Mouse (Mus musculus) kidney, postnatal 14 days (tissue): Measurements from ENCODE around the gene Il31ra.
"Not testable (repeated sequence)": the region's sequence is repeated elsewhere in the genome, so short reads cannot be mapped to it uniquely, and the experiment has no call there.

Experiments
- DNase-seq: peaks from one replicate; pipeline ENCODE4 v3.0.0; 2022; ENCODE audit warnings: mixed read lengths

Gene Il31ra

DNA sequence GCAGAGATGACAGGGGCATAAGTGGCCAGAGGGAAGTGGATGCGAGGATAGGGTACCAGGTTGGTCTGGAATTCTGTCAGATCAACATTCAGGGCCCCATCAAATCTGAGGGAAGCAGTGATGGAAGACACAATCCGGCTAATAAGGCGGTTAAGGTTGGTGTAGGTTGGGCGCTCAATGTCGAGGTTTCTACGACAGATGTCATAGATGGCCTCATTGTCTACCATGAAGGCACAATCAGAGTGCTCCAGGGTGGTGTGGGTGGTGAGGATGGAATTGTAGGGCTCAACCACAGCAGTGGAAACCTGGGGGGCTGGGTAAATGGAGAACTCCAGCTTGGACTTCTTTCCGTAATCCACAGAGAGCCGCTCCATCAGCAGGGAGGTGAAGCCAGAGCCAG is at the start of gene Il31ra:
Gene Il31ra, minus strand, starts transcription at position 101 of the 400 bp plus-strand sequence.
- DNase-seq = not testable (repeated sequence)

DNA sequence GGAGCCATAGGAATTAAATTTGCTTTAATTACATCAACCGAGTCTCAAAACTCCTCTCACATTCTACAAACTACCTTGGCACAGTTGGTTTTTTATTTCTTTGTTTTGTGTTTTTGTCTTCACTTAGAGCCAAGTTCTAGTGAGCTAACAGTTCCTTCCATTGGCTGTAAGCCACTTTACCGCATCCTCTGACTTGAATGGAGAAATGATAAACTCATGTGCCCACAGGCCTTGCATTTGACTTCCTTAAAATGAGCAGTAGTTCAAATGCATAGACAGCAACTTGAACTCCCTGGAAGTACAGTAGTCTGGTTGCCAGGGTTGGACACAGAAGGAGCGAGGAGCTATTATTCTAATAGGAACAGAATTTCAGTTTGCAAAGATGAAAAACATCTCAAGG is 48.7 kb upstream of the Il31ra start:
- no peak for DNase-seq

DNA sequence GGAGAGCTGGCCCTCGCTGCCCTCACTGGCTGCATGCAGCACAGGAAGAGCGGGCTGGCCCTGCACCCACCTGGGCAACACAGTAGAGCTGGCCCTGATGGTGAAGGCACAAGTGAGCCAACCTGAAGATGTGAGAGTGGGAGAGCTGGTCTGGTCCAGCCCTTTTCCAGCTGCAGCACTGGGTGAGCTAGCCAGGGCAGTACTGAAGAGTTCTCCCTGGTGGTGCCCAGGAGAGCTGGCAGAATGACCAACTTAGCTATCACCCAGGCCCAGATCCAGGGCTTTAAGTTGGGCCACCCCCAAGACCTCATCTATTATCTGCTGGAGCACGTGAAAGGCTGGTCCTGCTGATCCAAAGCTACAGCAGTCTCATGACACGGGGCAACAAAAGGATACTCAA is 45.0 kb upstream of the Il31ra start:
- DNase-seq = no peak

DNA sequence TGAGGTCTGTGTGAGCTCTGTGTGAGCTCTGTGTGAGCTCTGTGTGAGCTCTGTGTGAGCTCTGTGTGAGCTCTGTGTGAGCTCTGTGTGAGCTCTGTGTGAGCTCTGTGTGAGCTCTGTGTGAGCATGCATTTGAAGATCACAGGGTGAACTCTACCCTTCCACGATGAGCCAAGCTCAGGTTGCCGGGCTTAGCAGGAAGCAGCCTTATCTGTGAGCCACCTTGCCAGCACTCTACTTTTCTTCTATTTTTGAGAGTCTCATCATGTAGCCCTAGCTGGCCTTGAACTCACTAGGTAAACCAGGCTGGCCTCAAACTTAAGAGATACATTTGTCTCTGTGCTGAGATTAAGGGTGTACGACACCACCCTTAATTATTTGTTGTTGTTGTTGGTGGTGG is 42.3 kb upstream of the Il31ra start:
- DNase-seq = no peak

DNA sequence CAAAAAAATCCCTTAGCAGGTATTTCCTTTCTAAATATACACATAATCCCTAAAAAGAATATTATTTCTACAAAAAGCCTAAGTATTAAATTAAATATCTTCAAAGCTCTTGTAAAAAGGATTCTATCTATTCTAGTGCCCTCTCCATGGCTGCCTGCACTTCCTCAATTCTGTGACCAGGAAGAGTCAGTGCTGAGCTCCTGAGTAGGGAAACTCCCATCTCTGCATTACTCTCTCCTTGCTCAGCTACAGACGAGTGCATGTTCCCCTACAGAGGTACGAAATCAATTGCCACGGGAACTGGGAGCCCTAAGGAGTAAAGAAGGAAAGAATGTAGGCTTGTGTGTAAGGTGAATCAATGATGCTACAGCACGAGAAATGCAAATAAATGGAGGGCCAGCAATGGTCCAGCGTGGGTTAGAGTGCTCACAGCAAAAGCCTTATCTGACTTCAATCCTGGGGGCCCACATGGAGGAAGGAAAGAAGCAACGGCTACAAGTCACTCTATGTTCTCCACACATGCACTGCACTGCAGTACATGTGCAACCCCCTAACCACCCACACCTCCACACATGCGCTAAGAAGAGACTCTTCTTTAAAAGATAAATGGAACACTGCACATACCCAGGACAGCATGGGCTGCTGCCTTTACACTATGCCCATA is 41.1 kb upstream of the Il31ra start:
- no peak for DNase-seq

DNA sequence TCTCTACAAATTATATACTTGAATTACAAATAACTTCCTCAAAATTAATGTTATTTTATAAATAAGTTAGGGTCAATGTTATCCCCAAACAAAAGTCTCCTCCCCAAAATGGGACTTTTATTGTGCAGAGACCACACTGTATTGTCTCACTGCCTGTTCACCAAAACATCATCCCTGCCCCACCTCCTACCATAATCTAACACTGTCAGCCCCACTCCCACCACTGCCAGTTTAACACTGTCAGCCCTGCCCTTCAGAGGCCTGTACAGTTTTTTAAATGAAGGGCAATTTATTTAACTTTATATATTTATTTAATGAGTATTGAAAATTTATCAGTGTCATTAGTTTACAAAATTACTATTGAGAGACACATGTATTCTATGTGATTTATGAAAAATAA is 31.4 kb upstream of the Il31ra start:
- no peak for DNase-seq

DNA sequence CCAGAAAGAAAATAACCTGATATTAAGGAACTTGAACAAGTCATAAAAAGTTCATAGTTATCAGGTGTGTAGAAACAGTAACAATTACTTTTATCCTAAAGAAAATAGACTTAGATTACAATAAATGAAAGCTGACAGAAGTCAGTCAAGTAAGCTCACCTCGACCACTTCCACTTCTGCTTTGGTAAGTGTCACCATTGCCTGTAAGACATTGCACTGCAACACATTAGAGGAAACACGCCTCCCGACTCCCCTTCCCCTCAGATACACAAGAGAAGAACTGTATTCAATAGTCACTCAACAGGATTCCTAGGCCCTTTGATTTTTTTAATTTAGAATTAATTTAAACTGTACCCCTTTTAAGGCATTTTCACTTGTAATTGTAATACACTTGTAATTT is 30.5 kb upstream of the Il31ra start:
- DNase-seq = no peak

DNA sequence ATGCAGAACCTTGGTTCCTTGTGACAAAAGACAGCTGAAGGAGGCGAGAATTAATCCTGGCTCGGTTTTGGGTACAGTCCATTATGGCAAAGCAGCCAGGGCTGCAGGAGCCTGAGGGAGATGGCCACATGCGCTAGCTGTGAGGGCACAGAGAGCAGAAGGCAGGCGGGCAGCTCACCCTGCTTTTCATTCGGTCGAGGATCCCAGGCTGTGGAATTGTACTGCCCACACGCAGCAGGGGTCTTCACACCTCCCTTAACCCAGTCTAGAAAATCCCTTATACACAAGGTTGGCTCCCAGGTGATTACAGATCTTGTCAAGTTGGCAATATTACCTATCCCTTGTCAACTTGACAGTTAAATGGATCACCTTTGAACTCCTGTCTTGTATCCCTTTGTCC is 29.5 kb upstream of the Il31ra start:
- DNase-seq = no peak

DNA sequence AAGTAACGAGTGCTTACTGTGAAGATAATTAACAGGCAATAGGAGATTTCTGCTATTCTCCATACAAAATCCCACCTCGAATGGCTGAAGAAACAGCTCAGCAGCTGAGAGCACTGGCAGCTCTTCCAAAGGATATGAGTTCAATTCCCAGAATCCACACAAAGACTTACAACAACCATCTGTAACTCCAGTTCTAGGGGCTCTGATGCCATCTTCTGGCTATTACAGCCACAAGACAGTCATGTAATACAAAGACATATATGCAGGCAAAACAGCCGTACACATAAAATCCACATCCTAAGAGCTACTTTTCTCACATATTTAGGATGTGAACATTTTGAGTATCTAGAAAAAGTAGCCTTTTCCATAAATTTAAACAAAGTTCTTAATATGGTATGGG is 27.4 kb upstream of the Il31ra start:
- no peak for DNase-seq

DNA sequence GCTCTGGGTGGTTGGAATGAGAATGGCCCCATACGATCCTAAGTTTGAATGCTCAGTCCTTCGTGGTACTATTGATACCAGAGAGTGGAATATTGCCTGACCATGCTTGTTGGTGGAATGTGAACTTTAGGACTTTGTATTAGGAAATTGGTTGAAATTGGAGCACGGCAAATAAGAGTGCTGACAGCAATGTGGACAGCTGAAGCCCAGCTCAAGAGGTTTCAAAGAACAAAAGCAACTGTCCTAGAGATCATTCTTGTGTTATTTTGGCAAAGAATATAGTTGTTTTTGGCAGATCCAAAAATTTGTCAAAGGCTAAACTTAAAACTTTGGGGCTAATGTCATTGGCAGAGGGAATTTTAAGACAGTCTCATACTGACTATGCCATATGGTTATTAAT is 14.4 kb upstream of the Il31ra start:
- no peak for DNase-seq

DNA sequence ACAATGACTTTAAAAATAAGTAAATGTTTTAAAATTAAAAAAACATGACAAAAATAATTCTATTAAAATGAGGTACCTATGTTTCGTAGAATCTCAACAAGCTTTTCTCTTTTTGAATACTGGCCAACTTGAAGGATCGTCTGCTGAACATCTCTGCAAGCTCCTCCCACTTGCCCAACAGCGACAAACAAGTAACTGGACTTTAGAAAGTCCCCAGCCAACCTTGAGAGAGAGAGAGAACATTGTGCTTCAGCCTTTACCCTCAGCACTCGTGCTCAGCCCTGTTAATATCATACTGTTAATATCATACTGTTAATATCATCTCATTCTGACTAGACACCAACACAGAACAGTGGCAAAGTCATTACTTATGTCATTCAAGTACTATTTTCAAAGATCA is 10.3 kb upstream of the Il31ra start:
- no peak for DNase-seq

DNA sequence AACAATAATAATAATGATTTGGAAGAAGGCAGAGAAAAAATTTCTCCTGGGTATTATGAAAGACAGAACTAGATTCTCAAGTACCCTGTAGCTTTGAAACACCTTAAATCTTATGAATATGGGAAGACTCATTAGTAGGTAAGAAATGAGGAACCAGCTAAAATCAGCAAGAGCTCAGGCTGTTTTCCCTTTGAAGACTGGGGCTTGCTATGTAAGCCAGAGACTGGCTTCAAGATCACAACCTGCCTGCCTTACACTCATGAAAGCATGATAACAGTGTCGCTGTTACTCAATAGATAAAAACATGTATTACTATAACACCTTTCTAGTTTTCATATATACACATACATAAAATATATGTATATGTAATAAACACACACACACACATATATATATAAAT is 9.7 kb upstream of the Il31ra start:
- DNase-seq = no peak

DNA sequence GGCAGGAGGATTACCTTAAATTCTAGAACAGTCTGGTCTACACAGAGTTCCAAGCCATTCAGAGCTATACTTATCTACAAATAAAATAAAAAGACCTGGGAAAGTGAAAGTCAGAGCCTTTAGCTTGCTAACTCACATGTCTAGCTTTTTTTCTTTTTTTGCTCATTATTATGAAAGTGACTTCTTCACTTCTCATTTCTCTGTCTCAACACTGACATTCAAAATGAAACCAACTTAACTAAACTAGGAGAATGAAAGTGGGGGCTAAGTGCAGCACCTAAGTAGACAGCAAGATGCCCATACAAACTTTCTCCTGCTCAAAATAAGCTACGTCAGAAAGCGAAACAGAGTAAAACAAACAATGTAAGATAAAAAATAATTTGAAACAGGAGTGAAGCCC is 8.4 kb upstream of the Il31ra start:
- no peak for DNase-seq

DNA sequence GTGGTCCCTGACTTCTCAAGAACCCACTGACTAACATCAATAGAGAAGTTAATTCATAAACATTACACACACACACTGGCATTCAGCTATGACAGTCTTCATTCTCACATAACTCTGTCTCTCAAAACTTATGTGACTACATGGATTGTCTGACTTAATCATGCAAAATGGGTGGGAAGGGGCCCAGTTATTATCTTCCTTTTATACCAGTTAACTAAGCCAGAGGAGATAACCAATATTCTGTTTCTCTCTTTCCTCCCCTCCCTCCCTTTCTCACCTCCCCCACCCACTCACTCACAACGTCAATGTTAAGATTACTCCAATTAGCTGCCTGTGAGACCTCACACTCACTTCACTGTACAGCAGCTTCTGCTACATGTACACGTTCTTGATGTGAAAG is 3.9 kb downstream of the Il31ra start:
- DNase-seq = no peak

DNA sequence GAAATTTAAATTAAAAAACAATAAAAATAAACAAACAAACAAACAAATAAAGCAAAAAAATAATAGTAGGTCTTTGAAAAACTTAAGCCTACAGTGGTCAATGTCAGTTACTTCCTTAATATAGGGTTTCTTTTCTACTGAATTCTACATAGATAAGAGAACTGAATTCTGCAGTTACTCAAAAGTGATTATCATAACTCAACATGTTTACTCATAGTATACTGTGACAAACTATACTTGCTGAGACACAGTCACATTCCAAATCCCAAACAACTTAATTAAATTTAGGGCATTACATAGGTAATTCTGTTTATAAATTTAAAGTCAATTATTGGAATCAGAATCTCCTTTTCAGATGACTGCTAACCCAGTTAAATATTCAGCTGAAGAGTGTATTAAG is 4.5 kb downstream of the Il31ra start:
- no peak for DNase-seq

DNA sequence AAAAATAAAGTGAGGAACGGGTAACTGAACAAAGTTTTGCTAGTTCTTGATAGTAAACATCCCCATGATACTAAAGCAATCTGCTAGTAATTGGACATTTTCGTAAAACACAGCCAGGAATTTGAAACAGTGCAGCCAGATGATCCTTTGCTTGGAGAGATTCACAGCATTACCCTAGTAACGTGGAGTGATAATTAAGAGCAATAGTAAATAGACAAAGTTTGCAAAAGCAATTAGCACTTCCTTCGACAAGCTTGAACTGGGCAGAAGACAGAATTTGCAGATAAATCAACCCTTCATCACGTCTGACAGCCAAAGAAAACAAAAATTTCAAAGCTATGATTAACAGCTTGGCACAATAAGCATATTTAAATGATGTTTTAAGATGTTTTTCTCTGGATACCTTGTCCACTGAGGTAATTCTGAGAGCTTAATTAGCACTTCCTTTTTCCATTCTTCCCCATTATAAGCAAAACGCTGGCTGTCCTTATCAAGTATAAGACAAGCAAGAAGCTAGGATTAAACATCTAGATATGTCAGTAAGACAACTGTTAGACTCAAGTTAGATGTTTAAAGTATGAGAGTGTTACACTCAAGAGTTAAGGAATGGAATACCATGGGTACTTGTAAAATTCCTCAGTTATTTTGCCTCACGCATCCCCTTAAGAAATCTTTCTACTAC is 9.5 kb downstream of the Il31ra start:
- DNase-seq = no peak

DNA sequence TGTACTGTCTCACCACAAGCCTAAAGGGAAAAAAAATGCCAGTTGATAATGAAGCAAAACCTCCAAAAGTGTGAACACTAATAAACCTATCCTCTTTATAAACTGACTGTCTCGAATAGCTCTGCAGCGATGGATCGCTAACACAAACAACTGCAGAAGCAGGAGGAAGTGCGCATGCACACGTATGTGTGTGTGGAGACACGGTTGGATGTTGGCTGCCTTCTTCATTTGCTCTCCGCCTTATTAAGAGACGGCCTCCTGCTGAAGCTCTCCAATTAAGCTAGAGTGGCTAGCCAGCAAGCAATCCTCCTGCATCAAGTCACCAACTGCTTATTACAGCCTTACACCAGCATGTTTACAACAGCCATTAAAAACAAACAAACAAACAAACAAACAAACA is 11.9 kb downstream of the Il31ra start:
- DNase-seq = no peak

DNA sequence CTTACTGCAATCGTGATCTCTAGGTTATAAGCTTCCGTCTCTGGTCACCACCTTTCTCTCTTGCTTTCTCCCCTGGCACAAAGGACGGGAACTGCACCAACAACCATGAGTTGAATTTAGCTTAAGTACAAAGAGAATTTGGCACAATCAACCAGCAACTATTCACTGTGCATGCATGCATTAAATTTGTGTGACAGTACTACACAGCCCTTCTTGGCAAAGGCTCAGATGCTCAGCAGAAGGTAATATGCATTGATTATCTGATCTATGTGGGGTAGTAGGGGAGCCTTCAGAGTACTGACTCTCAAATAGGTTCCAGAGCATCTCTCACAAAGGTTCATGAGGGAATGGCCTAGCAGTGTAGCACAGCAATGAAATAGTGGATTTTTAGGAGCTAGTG is 12.4 kb downstream of the Il31ra start:
- DNase-seq = no peak

DNA sequence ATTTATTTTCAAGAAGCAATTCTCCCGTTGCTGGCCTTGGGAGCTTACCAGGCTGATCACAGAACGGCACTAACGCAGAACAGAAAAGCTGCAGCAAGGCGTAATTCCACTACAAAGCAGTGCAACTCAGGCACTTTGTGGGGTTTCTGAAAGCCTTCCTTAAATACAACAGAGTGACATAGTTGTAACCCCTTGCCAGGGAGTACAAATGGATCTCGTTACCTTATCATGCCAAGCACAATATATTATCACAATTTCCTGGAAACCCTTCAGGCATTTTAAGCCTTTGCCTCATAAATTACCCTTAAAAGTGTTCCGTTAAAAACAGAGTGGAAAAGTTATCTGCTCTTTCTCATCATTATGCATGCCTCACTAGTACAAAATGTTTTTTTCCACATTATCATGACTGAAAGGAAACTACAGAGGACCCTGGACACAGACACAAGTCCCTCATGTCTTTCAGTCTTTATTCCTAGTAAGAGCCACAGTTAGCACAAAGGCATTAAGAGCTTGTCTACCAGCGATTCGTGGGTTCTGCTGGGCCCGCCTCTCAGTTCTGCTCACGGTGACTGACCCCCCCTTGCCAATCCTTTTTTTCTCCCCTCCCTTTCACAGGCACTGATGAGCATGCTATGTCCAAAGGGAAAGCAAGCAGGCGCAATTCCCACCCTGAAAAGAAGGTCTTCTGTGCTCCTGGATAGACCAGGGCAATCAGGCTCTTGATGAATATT is 13.4 kb downstream of the Il31ra start:
- peak; percentile 19 for DNase-seq

DNA sequence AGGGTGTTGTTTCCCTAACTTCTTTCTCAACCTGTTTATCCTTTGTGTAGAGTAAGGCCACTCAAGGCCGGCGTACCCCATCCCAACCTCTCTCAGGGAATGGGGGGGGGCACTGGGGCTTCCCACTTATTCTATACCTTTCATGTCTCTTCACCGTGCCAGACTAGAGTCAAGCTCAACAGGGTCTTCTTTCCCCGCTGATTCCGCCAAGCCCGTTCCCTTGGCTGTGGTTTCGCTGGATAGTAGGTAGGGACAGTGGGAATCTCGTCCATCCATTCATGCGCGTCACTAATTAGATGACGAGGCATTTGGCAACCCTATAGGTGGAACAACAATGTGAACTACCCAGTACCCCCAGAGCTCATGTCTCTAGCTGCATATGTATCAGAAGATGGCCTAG is 16.1 kb downstream of the Il31ra start:
- peak; percentile 100 for DNase-seq

DNA sequence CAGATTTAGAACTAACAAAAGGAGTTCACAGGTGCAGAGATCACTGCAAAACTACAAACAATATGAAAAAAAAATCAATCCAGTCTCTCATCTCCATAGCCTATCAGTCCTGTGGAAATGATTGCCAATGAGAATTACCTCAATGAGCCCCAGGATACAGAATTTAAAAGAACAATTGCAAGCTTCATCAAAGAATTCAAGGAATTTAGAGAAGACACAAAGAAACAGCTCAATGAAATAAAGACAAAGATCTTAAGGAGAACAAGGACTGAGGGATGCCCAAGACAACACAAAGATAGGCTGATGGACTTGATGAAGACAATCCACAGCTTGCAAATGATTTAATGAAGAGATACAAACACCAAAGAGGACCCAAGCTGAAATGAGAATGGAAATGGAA is 20.4 kb downstream of the Il31ra start:
- DNase-seq = no peak

DNA sequence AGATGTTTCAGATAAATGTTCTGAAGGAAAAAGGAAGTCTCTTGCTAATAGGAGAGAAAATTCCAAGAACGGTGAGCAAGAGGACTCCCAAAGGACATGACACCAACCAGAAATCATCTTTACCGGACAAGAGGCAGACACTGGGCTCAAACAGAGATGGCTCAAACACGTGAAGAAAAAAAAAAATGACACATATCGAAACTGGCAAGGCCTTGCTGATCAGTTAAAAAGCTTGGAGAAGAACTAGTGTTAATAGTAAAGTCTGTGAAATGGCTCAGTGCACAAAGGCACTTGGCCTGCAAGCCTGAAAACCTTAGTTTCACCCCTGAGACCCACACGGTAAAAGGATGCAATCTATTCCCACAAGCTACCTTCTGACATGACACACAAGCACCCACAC is 23.4 kb downstream of the Il31ra start:
- DNase-seq = no peak

DNA sequence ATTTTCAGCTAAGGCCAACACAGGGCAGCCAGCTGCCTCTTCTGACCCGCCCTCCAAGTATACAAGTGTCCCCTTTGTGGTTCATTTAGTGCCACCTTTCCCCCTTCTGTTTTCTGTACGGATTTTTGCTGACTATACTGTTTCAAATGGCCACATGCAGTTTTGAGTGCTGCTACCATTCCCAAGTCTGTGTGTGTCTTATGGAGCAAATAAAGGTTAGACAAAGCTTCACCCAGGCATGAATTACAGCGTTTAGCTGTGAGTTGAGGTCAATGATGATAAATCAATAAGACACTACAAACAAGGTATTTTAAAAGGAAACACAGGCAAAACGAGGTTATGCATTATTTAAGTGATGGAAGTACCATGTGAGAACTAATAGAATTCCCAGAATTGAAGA is 24.6 kb downstream of the Il31ra start:
- DNase-seq = no peak

DNA sequence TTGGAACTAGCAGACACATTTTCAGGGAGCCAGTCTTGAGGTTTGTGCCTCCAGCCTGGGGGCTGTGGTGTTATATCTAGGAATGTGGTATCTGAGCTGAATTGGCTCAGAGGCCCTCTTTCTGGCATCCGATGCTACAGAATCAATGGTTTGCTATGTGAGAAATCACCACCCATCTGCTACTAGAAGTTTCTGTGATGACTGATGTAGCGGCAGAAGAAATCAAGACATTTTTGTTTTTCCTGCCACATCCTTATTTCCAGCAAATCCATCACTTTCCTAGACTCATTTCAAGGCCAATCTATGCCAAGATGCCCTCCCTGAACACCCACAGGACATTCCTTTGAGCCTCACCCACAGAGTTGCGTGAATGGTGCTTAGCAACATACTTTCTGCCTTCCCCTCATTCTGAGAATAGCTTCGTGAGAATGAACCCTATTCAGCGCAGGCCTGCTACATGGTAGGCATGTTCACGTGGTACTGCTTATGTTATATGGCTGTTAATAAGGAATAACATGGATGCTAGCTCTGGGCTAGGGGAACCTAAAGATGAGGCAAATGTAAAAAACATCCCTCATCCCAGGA is 33.5 kb downstream of the Il31ra start:
- no peak for DNase-seq
